Mouse (Mus musculus) spleen, postnatal 10 days (tissue): ENCODE measurements around the gene Dact1.

Source experiments
- DNase-seq, 2 experiments: peaks; one replicate each; pipeline ENCODE4 v3.0.0; 2021 to 2022; ENCODE audit warnings: low spot score in 2 of 2

The Dact1 gene

DNA sequence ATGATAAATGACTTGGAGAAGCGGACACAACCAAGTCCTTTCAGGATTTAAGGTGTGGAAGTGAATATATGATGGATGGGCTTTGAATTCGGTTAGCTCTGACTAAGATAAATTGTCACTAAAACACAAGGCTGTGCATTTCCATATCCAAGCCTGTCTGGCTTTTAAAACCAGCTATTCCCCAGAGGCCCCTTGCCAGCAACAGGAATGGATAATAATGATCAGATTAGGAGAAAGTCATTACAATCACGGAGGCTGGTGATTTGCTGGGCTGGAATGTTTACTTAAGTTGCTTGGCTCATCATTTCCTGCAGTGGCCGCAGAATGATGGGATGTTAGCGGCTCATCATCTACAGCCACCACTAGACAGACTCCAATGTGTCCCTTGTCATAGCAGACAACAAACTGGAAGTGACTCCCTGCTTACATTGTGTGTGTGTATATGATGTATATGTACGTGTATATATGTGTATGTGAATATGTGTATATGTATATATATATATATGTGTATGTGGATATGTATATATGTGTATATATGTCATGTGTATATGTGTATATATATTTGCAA, 28.3 kb downstream of the Dact1 start:
- no peak for DNase-seq

- no peak for DNase-seq
Measured at GRCm38 (mm10) chr12:71339142-71339848, 29.6 kb downstream of the Dact1 start.

DNA sequence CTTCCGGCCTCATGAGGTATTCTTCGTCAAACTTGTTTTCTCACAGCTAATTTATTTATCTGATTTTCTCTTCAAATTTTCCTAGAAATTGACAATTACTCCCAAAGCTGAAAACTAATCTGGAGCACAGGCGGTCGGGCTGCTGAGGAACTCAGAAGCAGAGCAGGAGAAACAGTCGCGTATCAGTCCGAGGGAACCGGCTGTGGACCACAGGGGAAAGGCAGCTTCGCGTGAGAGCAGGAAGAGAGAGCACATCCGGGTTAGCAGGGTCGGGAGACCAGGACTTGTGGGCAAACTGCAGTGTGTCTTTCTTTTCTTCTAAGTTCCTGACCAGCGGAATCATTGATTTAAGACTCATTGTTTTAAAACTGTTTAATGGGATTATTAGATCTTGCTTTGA, 32.7 kb downstream of the Dact1 start:
- DNase-seq, result peak; percentile 7 to 43

DNA sequence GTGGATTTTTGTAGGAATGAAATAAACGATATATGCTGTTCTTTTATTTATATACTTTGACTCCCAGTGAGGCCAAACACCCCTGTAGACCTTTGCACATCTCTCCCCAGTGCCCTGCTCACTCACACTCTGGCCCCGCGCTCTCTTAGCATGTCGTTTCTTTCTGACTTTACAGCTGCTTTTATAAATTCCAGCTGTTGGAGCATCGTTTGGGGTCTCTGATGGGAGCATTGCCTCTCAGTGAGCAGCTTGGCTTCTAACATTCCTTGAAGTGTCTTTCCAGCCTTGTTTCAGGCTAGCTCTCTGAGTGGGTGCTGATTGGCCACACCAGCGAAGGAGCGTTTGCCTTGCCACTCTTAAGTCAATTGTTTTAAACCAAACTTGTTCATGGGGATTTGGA, 35.8 kb downstream of the Dact1 start:
- no peak for DNase-seq

DNA sequence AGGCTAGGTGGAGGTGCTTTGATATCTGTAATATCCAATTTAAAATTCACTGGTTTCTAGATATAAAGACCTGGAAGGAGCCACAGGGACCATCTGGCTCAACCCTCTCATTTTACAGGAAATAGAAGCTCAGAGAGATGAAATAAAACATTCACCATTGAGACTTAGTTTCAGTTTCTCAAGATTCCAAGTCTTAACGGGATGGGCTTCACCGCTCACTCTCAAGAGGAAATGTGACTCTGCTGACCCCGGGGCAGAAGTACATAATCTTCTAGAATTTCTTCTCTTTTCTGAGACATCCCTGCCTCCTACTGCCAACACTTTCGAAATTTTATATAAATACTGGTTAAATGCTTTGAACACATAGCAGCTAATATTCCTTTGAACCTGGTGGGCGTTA, 36.4 kb downstream of the Dact1 start:
- no peak for DNase-seq

DNA sequence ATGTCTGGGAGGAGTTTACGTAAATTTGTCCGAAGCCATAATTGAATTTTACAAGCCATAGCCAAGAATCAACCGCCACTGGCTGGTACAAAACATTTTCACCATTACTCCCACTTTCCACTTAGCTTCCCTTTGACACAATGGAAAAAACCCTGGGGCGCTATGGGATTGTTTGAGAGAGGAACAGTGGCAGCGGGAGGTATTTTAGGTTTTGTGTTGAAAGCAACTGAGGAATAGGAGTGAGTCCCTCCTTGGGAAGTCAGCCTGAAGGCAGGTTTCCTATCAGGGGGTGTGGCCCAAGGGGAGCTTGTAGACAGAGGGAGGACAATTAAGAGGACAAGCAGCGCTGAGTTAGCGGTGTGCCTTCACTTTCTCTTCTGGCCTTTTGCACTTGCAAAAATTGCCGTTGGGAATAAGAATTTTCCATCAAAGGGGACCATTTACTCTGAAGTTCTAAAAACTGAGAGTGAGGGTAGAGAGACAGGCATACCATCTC, 38.8 kb downstream of the Dact1 start:
- no peak for DNase-seq

GRCm38 (mm10) chr12:71350077-71350476, 40.4 kb downstream of the Dact1 start:
- no peak for DNase-seq

DNA sequence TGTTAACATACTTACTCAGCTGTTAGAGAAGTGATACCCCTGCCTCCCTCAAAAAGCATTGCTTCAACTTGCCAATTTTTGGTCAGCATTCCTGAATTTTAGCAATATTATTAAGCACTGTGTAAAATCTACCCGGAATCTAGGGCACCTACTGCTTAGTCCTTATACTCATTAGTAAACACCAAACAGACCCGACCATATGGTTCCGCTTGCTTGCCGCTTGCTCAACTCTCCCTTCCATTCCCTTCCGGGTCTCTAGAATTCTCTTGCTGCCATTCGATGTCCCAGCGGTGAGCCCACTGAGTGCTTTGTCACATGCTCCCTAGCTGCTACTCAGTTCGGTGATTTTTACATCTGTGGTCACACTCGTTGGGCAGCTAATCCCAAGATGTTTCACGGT, 45.0 kb downstream of the Dact1 start:
- DNase-seq, result no peak

GRCm38 (mm10) chr12:71355092-71355491, 45.4 kb downstream of the Dact1 start:
- no peak for DNase-seq

DNA sequence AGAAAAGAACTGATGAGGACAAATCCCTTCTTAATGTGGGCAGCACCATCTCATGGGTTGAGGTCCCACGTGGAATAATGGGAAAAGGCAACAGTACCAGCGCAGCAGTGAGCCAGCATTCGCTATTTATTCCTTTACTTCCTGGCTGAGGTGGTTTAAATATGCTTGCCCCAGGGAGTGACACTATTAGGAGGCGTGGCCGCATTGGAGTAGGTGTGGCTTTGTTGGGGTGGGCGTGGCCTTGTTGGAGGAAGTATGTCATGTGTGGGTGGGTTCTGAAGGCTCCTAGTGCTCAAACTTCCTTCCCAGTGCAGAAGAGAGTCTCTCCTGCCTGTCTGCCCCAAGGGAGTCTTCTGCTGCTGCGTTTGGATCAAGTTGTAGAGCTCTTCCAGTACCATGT, 51.9 kb downstream of the Dact1 start:
- DNase-seq, result no peak

GRCm38 (mm10) chr12:71362425-71362824, 52.7 kb downstream of the Dact1 start:
- DNase-seq, result no peak

DNA sequence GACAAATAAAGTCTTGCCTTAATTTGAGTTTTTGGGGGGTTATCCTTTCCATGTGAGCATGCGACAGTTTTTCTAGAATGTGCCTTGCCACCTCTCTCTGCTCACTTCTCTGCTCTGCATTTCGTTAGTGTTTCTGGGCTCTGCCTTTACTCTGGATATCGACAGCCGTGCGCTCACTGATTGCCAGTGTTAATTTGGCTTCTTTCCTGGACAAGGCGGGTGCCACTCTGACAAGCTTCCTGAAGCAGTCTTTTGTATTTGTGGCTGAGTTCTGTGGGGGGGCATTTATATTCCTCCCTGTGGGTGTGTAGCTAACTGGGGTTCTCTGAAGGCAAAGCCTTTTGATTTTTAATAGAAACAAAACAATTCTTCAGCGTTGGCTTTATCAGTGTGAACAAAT, 54.4 kb downstream of the Dact1 start:
- DNase-seq, result no peak

DNA sequence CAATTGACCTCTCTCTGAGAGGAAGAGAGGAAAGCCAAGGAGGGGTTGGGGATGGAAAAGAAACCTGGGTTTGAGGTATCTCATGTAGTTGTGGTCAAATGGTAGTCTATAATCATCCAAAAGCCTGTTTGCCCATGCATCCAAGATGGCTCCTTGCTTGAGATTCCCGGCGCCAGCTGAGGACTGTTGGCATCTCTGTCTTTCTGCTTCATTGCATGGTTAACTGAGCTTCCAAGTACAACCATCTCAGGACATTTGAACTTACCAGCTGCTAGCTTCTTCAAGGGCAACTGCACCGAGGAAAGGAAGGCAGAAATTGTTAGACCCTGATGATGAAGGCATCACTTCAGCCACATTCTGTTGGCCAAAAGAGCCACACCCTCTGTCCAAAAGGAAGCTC, 54.8 kb downstream of the Dact1 start:
- DNase-seq, result no peak

DNA sequence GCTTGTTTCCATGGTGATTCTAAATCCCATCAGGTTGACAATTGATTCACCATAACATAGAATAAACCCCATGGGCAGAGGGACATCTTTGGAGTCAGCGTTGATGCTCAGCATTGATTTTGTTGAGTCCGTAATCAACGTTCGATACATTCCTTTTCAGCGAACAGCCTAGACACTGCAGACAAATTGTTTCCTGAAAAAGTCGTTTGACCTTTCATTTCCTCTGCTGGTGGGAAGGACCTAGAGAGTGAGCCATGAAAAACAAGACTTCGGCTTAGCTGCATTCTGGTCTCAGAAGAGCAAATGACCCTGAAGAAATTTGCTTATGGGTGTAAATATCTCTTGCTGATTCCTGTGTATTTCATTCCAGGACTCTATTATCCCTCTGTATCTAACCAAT, 55.5 kb downstream of the Dact1 start:
- no peak for DNase-seq

DNA sequence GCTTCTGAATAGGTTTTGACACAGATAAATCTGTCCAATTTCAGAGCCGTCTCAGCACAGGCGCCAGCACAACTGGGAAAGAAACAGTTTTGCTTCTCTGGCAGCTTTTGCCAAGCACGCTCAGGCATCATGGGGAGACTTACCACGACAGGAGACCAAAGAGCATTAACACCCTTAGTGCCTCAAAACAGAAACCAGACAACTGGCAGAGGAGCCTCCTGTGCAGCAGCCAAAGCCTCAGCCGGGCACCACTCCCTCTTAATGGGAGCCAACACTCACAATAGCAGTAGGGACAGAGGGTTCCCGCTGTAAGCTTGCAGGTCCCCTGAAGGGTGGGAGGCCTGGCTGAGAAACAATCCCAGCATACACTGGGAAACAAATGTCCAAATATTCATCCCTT, 56.5 kb downstream of the Dact1 start:
- DNase-seq, result no peak

DNA sequence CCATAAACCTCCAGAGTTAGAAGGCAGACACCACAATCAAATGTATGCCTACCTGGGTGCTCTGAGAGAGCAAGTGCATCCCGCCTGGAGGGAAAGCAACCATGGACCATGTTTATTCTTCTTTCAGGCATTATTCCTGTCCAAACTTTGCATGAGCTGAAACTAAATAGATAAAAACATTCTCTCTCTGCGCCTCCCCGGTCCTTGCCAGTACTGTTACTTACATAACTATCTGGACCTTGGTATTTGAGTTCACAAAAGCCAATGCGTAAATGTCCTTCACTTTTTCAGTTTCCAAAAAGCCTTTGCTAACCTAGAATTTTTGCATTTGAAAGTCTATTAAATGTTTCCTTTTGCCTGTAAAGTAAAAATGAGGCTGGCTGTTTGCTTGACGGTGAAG, 58.9 kb downstream of the Dact1 start:
- no peak for DNase-seq
